Mouse (Mus musculus): ENCODE data around the gene Yod1. TPM values are rescaled to one million over a fixed set of nuclear protein-coding genes. Genes with fewer than 3 reads are reported as not detected.

The Yod1 gene
- 9.0 and 11.3 TPM in 2 replicates for polyA plus RNA-seq (2015; fragmentation: Nextera tagmentation; extraction: Ambion mirVana)

GRCm38 (mm10) chr1:130717291-130717871 is at the start of gene Yod1:
Yod1 (plus strand) TSS chr1:130717327.
- Histone ChIP-seq H3K36me3 (ENCODE audit: insufficient read depth, low read length) (0 out of 2 replicates have a peak, but pooled peaks cover 3% of the 10 kb centered on the region), H3K27me3 (ENCODE audit: insufficient read depth, low read length) (no peaks in the 10 kb centered on the region), H3K9ac (replicated peaks; ENCODE audit: low read length) (peak within 1 kb of the TSS; percentile 88), H3K27ac (ENCODE audit: low read length) (peak within 1 kb of the TSS; percentile 78), H3K4me3 (ENCODE audit: low read length) (peak within 1 kb of the TSS; percentile 91), H3K9me3 (ENCODE audit: low read length) (no peaks in the 10 kb centered on the region), H3K4me2 (replicated peaks; ENCODE audit: low read depth, low read length) (peak within 1 kb of the TSS; percentile 93), H3K4me1 (ENCODE audit: insufficient read depth, low read length) (peaks cover 11% of the 10 kb centered on the region)
- peak; percentile 78 for ATAC-seq (ENCODE audit: low FRiP score, low TSS enrichment)
- under 1% methylated on average over 54 of the region's 54 CpGs for WGBS

DNA sequence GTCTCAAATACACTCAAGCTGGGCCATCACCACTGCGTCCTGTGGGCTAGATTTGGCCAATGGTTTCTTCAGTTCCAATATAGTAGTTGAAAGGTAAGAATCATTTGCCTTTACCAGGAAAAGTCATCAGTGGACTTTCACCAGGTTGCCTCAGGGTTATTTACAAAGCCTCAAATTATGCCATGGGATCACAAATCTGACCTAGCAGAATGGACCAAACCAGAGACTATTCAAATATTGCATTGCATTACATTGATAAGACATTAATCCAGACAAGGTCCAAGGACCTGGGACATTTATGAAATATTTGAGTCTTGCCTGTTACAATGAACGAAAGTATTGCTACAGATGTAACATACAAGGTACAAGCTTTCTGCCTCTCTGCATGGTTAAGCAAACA is 38.6 kb upstream of the Yod1 start:
- no peaks in the 10 kb centered on the region for H3K9me3 ChIP-seq (ENCODE audit: low read length)
- no peak overlapping the region for H3K4me2 ChIP-seq (replicated peaks; ENCODE audit: low read depth, low read length)
- no peak overlapping the region for H3K4me3 ChIP-seq (ENCODE audit: low read length)
- H3K4me1 ChIP-seq (ENCODE audit: insufficient read depth, low read length) = no peaks in the 10 kb centered on the region
- H3K9ac ChIP-seq (replicated peaks; ENCODE audit: low read length) = no peak overlapping the region
- H3K27me3 ChIP-seq (ENCODE audit: insufficient read depth, low read length) = no peaks in the 10 kb centered on the region
- H3K27ac ChIP-seq (ENCODE audit: low read length) = no peak overlapping the region
- no peak for ATAC-seq (ENCODE audit: low FRiP score, low TSS enrichment)
- H3K36me3 ChIP-seq (ENCODE audit: insufficient read depth, low read length) = no peaks in the 10 kb centered on the region
- WGBS = 87% methylated on average over 2 of the region's 2 CpGs

DNA sequence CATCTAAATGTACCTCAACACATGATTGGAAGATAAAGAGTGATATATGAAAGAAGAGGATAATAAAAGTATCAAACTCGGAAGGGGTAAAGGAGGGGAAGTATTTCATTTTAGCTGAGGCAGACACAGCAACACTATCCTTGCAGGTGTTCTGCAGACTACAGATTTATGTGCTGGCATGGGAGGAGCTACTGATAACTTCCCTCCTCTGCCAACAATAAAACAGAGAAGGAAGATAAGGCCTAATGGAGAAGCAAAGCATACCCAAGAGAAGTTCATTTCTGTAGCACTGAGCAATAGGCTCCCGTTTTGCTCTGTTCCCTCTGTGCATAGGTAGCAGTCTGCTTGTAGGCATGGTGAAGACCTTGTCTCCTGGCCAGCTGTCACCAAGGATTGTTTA is 36.1 kb upstream of the Yod1 start:
- no peak overlapping the region for H3K4me3 ChIP-seq (ENCODE audit: low read length)
- no peak overlapping the region for H3K9ac ChIP-seq (replicated peaks; ENCODE audit: low read length)
- H3K27me3 ChIP-seq (ENCODE audit: insufficient read depth, low read length) = no peaks in the 10 kb centered on the region
- no peak for ATAC-seq (ENCODE audit: low FRiP score, low TSS enrichment)
- 51% methylated on average over 2 of the region's 2 CpGs for WGBS
- H3K36me3 ChIP-seq (ENCODE audit: insufficient read depth, low read length) = no peaks in the 10 kb centered on the region
- H3K9me3 ChIP-seq (ENCODE audit: low read length) = no peaks in the 10 kb centered on the region
- no peak overlapping the region for H3K4me2 ChIP-seq (replicated peaks; ENCODE audit: low read depth, low read length)
- no peaks in the 10 kb centered on the region for H3K4me1 ChIP-seq (ENCODE audit: insufficient read depth, low read length)
- no peak overlapping the region for H3K27ac ChIP-seq (ENCODE audit: low read length)

- Histone ChIP-seq H3K4me3 (ENCODE audit: low read length) (no peak overlapping the region), H3K4me2 (replicated peaks; ENCODE audit: low read depth, low read length) (no peak overlapping the region), H3K36me3 (ENCODE audit: insufficient read depth, low read length) (no peaks in the 10 kb centered on the region), H3K9me3 (ENCODE audit: low read length) (no peaks in the 10 kb centered on the region), H3K4me1 (ENCODE audit: insufficient read depth, low read length) (no peaks in the 10 kb centered on the region), H3K27me3 (ENCODE audit: insufficient read depth, low read length) (no peaks in the 10 kb centered on the region), H3K27ac (ENCODE audit: low read length) (no peak overlapping the region), H3K9ac (replicated peaks; ENCODE audit: low read length) (no peak overlapping the region)
- no peak for ATAC-seq (ENCODE audit: low FRiP score, low TSS enrichment)
- WGBS = 62% methylated on average over 6 of the region's 6 CpGs
These were observed 35.3 kb upstream of the Yod1 start for GRCm38 (mm10) chr1:130681656-130682413.

GRCm38 (mm10) chr1:130683905-130684304 is 33.2 kb upstream of the Yod1 start:
- Histone ChIP-seq H3K4me3 (ENCODE audit: low read length) (no peak overlapping the region), H3K9me3 (ENCODE audit: low read length) (no peaks in the 10 kb centered on the region), H3K4me1 (ENCODE audit: insufficient read depth, low read length) (no peaks in the 10 kb centered on the region), H3K4me2 (replicated peaks; ENCODE audit: low read depth, low read length) (no peak overlapping the region), H3K27ac (ENCODE audit: low read length) (no peak overlapping the region), H3K9ac (replicated peaks; ENCODE audit: low read length) (no peak overlapping the region), H3K36me3 (ENCODE audit: insufficient read depth, low read length) (0 out of 2 replicates have a peak, but pooled peaks cover 3% of the 10 kb centered on the region), H3K27me3 (ENCODE audit: insufficient read depth, low read length) (no peaks in the 10 kb centered on the region)
- 67% methylated on average over 1 of the region's 1 CpGs for WGBS
- ATAC-seq (ENCODE audit: low FRiP score, low TSS enrichment) = no peak

DNA sequence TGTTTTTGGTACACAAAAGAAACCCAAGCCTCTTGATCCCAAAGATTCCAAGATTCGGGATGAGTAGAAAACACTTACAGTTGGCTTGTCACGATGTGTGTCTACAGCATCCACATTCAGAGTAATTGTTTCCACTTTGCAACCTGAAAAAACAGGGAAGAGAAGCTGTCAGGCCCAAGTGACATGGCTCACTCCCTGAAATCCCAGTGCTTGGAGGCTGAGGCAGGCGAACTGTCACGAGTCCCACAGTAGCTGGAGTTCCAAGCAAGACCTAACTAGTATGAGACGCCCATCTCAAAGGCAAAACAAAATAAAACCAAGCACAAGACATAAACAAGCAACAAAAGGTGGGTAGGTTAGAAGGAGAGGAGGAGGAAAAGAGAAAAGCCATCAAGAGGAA is 18.5 kb upstream of the Yod1 start:
- peaks cover 29% of the 10 kb centered on the region for H3K36me3 ChIP-seq (ENCODE audit: insufficient read depth, low read length)

GRCm38 (mm10) chr1:130699937-130700633 is 17.0 kb upstream of the Yod1 start:
- peaks cover 29% of the 10 kb centered on the region for H3K36me3 ChIP-seq (ENCODE audit: insufficient read depth, low read length)
- ATAC-seq (ENCODE audit: low FRiP score, low TSS enrichment) = no peak
- no peaks in the 10 kb centered on the region for H3K27me3 ChIP-seq (ENCODE audit: insufficient read depth, low read length)
- WGBS = 92% methylated on average over 10 of the region's 10 CpGs
- H3K4me1 ChIP-seq (ENCODE audit: insufficient read depth, low read length) = no peaks in the 10 kb centered on the region
- H3K9me3 ChIP-seq (ENCODE audit: low read length) = no peaks in the 10 kb centered on the region
- no peak overlapping the region for H3K9ac ChIP-seq (replicated peaks; ENCODE audit: low read length)
- H3K27ac ChIP-seq (ENCODE audit: low read length) = no peak overlapping the region
- H3K4me3 ChIP-seq (ENCODE audit: low read length) = no peak overlapping the region
- H3K4me2 ChIP-seq (replicated peaks; ENCODE audit: low read depth, low read length) = no peak overlapping the region

More for the DNA sequence above, 18.5 kb upstream of the Yod1 start:
- H3K9me3 ChIP-seq (ENCODE audit: low read length) = no peaks in the 10 kb centered on the region
- 91% methylated on average over 5 of the region's 5 CpGs for WGBS
- no peak overlapping the region for H3K9ac ChIP-seq (replicated peaks; ENCODE audit: low read length)
- H3K4me3 ChIP-seq (ENCODE audit: low read length) = no peak overlapping the region
- no peaks in the 10 kb centered on the region for H3K4me1 ChIP-seq (ENCODE audit: insufficient read depth, low read length)
- no peak overlapping the region for H3K4me2 ChIP-seq (replicated peaks; ENCODE audit: low read depth, low read length)
- H3K27ac ChIP-seq (ENCODE audit: low read length) = no peak overlapping the region
- no peaks in the 10 kb centered on the region for H3K27me3 ChIP-seq (ENCODE audit: insufficient read depth, low read length)
- no peak for ATAC-seq (ENCODE audit: low FRiP score, low TSS enrichment)

DNA sequence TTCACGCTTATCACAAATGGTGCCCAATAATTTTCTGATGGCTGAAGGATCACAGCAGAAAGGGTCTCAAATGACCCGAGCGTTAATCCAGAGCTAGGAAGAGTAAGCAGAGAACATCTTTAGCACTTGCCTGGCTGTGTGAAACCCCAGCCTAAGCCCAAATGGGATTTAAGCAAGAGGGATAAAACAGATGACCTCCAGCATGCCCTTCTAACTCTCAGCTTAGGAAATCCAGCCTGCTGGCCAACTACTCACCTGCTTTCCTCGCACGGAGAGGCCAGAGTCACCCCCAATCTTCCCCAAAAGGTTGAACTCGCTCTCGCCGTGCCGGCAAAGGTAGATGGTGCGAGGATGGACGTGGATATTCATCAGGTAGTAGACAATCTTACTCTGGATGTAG is 15.2 kb upstream of the Yod1 start:
- WGBS = 93% methylated on average over 11 of the region's 11 CpGs
- Histone ChIP-seq H3K4me1 (ENCODE audit: insufficient read depth, low read length) (no peaks in the 10 kb centered on the region), H3K4me2 (replicated peaks; ENCODE audit: low read depth, low read length) (no peak overlapping the region), H3K9ac (replicated peaks; ENCODE audit: low read length) (no peak overlapping the region), H3K27me3 (ENCODE audit: insufficient read depth, low read length) (no peaks in the 10 kb centered on the region), H3K36me3 (ENCODE audit: insufficient read depth, low read length) (peaks cover 31% of the 10 kb centered on the region), H3K9me3 (ENCODE audit: low read length) (no peaks in the 10 kb centered on the region), H3K4me3 (ENCODE audit: low read length) (no peak overlapping the region), H3K27ac (ENCODE audit: low read length) (no peak overlapping the region)
- ATAC-seq (ENCODE audit: low FRiP score, low TSS enrichment) = no peak

- Histone ChIP-seq H3K9me3 (ENCODE audit: low read length) (no peaks in the 10 kb centered on the region), H3K27ac (ENCODE audit: low read length) (no peak overlapping the region), H3K4me3 (ENCODE audit: low read length) (no peak overlapping the region), H3K4me1 (ENCODE audit: insufficient read depth, low read length) (no peaks in the 10 kb centered on the region), H3K4me2 (replicated peaks; ENCODE audit: low read depth, low read length) (no peak overlapping the region), H3K27me3 (ENCODE audit: insufficient read depth, low read length) (no peaks in the 10 kb centered on the region), H3K36me3 (ENCODE audit: insufficient read depth, low read length) (peaks cover 30% of the 10 kb centered on the region), H3K9ac (replicated peaks; ENCODE audit: low read length) (no peak overlapping the region)
- 76% methylated on average over 2 of the region's 2 CpGs for WGBS
- ATAC-seq (ENCODE audit: low FRiP score, low TSS enrichment) = no peak
These were observed 13.5 kb upstream of the Yod1 start for GRCm38 (mm10) chr1:130703613-130704012.

All from kidney, embryonic 16.5 days (tissue).